In the genomic region with DNA sequence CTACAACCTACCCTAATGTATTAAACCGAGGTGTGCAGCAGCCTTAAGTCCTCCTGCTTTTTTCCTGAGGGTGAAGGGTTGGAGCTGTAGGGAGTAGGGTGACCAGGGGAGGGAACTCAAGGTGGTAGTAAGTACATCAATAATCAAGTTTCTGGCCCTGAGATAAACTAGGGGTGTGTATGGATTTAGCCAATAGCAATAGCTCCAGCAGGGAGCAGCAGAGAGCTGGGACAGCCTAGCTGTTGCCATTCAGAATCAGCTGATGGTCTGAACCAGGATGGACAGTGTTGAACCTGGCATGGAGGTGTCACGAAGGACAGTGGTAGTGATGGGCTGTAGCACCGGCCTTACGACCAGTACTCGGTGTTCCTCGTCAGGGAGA, we compare ENCODE assay signal across 9 mouse cellular contexts. TPM values are rescaled to one million over a fixed set of nuclear protein-coding genes. Genes with fewer than 3 reads are reported as not detected.
DNase-seq lines count a peak whose midpoint lies in the region; ATAC-seq lines count a peak whose summit lies in the region.
"Had no signal": no experiment of that assay in that cellular context is flagged by ENCODE, and none has a peak within 500 bp of the region (broad histone marks: within the 10 kb centered on the region; RNA-seq: fewer than 3 reads in every experiment).

No protein-coding gene starts in this region.

- no peaks in the 10 kb centered on the region for H3K27me3 ChIP-seq in embryonic facial prominence, embryonic 12.5 days
- H3K27me3 ChIP-seq in heart, embryonic 12.5 days (replicated peaks) = no peaks in the 10 kb centered on the region
- no peaks in the 10 kb centered on the region for H3K27me3 ChIP-seq in liver, embryonic 15.5 days
- H3K27me3 ChIP-seq in neural tube, embryonic 13.5 days = no peaks in the 10 kb centered on the region

- 49% methylated on average over 6 of the region's 6 CpGs for WGBS in embryonic facial prominence, embryonic 12.5 days
- WGBS in heart, embryonic 12.5 days = 39% methylated on average over 6 of the region's 6 CpGs
- WGBS in liver, embryonic 15.5 days (ENCODE audit: insufficient replicate concordance) = 40% methylated on average over 6 of the region's 6 CpGs
- WGBS in neural tube, embryonic 13.5 days = 47% methylated on average over 6 of the region's 6 CpGs

- no peak overlapping the region for H3K4me3 ChIP-seq in embryonic facial prominence, embryonic 12.5 days
- H3K4me3 ChIP-seq in heart, embryonic 12.5 days = peak overlapping the region; percentile 33; the same call in 1 of the 2 replicates
- peak overlapping the region; percentile 52 for H3K4me3 ChIP-seq in liver, embryonic 15.5 days (replicated peaks)
- H3K4me3 ChIP-seq in neural tube, embryonic 13.5 days = no peak overlapping the region

- peak; percentile 85 for DNase-seq in CD4-positive, CD25-positive, alpha-beta regulatory T cell, adult 2 months (ENCODE audit: low read depth, low spot score)
- peak; percentile 90 for DNase-seq in adrenal gland, postnatal 10 days
- peak; percentile 94 for DNase-seq in kidney, postnatal 10 days
- peak; percentile 82 for DNase-seq in thymus, postnatal 14 days

- H3K4me2 ChIP-seq in embryonic facial prominence, embryonic 12.5 days (replicated peaks) = peak overlapping the region; percentile 50
- peak overlapping the region; percentile 71 for H3K4me2 ChIP-seq in heart, embryonic 12.5 days
- H3K4me2 ChIP-seq in liver, embryonic 15.5 days = peak overlapping the region; percentile 86
- H3K4me2 ChIP-seq in neural tube, embryonic 13.5 days = peak overlapping the region; percentile 43; the same call in 1 of the 2 replicates

- H3K4me1 ChIP-seq in embryonic facial prominence, embryonic 12.5 days = peaks cover 30% of the 10 kb centered on the region
- H3K4me1 ChIP-seq in heart, embryonic 12.5 days (replicated peaks) = peaks cover 29% of the 10 kb centered on the region
- peaks cover 43% of the 10 kb centered on the region for H3K4me1 ChIP-seq in liver, embryonic 15.5 days (replicated peaks)
- peaks cover 28% of the 10 kb centered on the region for H3K4me1 ChIP-seq in neural tube, embryonic 13.5 days (replicated peaks)

- H3K9me3 ChIP-seq in embryonic facial prominence, embryonic 12.5 days = no peaks in the 10 kb centered on the region
- no peaks in the 10 kb centered on the region for H3K9me3 ChIP-seq in heart, embryonic 12.5 days (replicated peaks)
- H3K9me3 ChIP-seq in liver, embryonic 15.5 days (replicated peaks) = no peaks in the 10 kb centered on the region
- no peaks in the 10 kb centered on the region for H3K9me3 ChIP-seq in neural tube, embryonic 13.5 days

- H3K36me3 ChIP-seq in embryonic facial prominence, embryonic 12.5 days = peaks cover 55% of the 10 kb centered on the region
- peaks cover 61% of the 10 kb centered on the region for H3K36me3 ChIP-seq in heart, embryonic 12.5 days
- H3K36me3 ChIP-seq in liver, embryonic 15.5 days (replicated peaks) = peaks cover 55% of the 10 kb centered on the region
- H3K36me3 ChIP-seq in neural tube, embryonic 13.5 days = peaks cover 58% of the 10 kb centered on the region

- no peak for ATAC-seq in embryonic facial prominence, embryonic 12.5 days (ENCODE audit: insufficient number of reproducible peaks, insufficient read depth, low FRiP score, low TSS enrichment)
- 0 out of 2 replicates have a peak, but pooled peaks have one; percentile 12 for ATAC-seq in heart, embryonic 12.5 days (ENCODE audit: insufficient number of reproducible peaks, low FRiP score)
- ATAC-seq in liver, embryonic 15.5 days (ENCODE audit: insufficient read depth) = peak; percentile 47
- ATAC-seq in neural tube, embryonic 13.5 days (ENCODE audit: low read depth) = no peak

- H3K9ac ChIP-seq in embryonic facial prominence, embryonic 12.5 days = no peak overlapping the region; the same call in 1 of the 2 replicates
- H3K9ac ChIP-seq in heart, embryonic 12.5 days = peak overlapping the region; percentile 67; the same call in 1 of the 2 replicates
- peak overlapping the region; percentile 48; the same call in 1 of the 2 replicates for H3K9ac ChIP-seq in liver, embryonic 15.5 days
- 0 out of 2 replicates have a peak overlapping the region, but pooled peaks have one; percentile 63 for H3K9ac ChIP-seq in neural tube, embryonic 13.5 days

- peak overlapping the region; percentile 76 for H3K27ac ChIP-seq in embryonic facial prominence, embryonic 12.5 days
- peak overlapping the region; percentile 76 for H3K27ac ChIP-seq in heart, embryonic 12.5 days (ENCODE audit: poor library complexity, severe bottlenecking)
- H3K27ac ChIP-seq in liver, embryonic 15.5 days (replicated peaks) = peak overlapping the region; percentile 81
- H3K27ac ChIP-seq in neural tube, embryonic 13.5 days (replicated peaks) = peak overlapping the region; percentile 14; the same call in 1 of the 2 replicates

RNA-seq across cellular contexts. Expression of a gene that starts 0.9 kb away (rescaled TPM):
- total RNA-seq in adrenal gland, postnatal 10 days (2021) = under 1 TPM in 1 of 2 experiments, not detected in 1; 0.64 TPM
- 0.33 TPM in 1 of 2 replicates, not detected in the other for polyA plus RNA-seq in embryonic facial prominence, embryonic 12.5 days (2016; fragmentation: Nextera tagmentation; extraction: Ambion mirVana)
- polyA plus RNA-seq in heart, embryonic 12.5 days (2016; fragmentation: Nextera tagmentation; extraction: Ambion mirVana) = 0.27 TPM in 1 of 2 replicates, not detected in the other
- 0.24 TPM in 1 of 2 replicates, not detected in the other for polyA plus RNA-seq in liver, embryonic 15.5 days (2015; fragmentation: Nextera tagmentation; extraction: Ambion mirVana)
- polyA plus RNA-seq in neural tube, embryonic 13.5 days (2015; fragmentation: Nextera tagmentation; extraction: Ambion mirVana) = 0.43 TPM in 1 of 2 replicates, not detected in the other
- total RNA-seq: layer of hippocampus, adult 8-10 months had no signal

RNA-seq across cellular contexts. Expression of a gene that starts 2.3 kb away (rescaled TPM):
- total RNA-seq in adrenal gland, postnatal 10 days (2021) = 10 to 100 TPM; 33.1 to 42.4 TPM
- polyA plus RNA-seq in embryonic facial prominence, embryonic 12.5 days (2016; fragmentation: Nextera tagmentation; extraction: Ambion mirVana) = 71.2 and 72.4 TPM in 2 replicates
- polyA plus RNA-seq in heart, embryonic 12.5 days (2016; fragmentation: Nextera tagmentation; extraction: Ambion mirVana) = 45.4 and 49.0 TPM in 2 replicates
- 13.2 and 14.1 TPM in 2 replicates for polyA plus RNA-seq in liver, embryonic 15.5 days (2015; fragmentation: Nextera tagmentation; extraction: Ambion mirVana)
- 54.7 TPM in 2 replicates for polyA plus RNA-seq in neural tube, embryonic 13.5 days (2015; fragmentation: Nextera tagmentation; extraction: Ambion mirVana)

RNA-seq across cellular contexts. Expression of a gene that starts 10.5 kb away (rescaled TPM):
- 1 to 10 TPM; 6.0 to 9.4 TPM for total RNA-seq in adrenal gland, postnatal 10 days (2021)
- 2.6 and 3.3 TPM in 2 replicates for polyA plus RNA-seq in embryonic facial prominence, embryonic 12.5 days (2016; fragmentation: Nextera tagmentation; extraction: Ambion mirVana)
- 0.74 and 0.90 TPM in 2 replicates for polyA plus RNA-seq in heart, embryonic 12.5 days (2016; fragmentation: Nextera tagmentation; extraction: Ambion mirVana)
- polyA plus RNA-seq in liver, embryonic 15.5 days (2015; fragmentation: Nextera tagmentation; extraction: Ambion mirVana) = 2.7 and 2.8 TPM in 2 replicates
- polyA plus RNA-seq in neural tube, embryonic 13.5 days (2015; fragmentation: Nextera tagmentation; extraction: Ambion mirVana) = 2.1 and 4.1 TPM in 2 replicates

RNA-seq across cellular contexts. Expression of a gene that starts 22.3 kb away (rescaled TPM):
- total RNA-seq in adrenal gland, postnatal 10 days (2021) = under 1 TPM; 0.42 to 0.67 TPM
- 1.5 and 2.6 TPM in 2 replicates for polyA plus RNA-seq in embryonic facial prominence, embryonic 12.5 days (2016; fragmentation: Nextera tagmentation; extraction: Ambion mirVana)
- 0.41 TPM in 1 of 2 replicates, not detected in the other for polyA plus RNA-seq in heart, embryonic 12.5 days (2016; fragmentation: Nextera tagmentation; extraction: Ambion mirVana)
- not detected in 2 replicates for polyA plus RNA-seq in liver, embryonic 15.5 days (2015; fragmentation: Nextera tagmentation; extraction: Ambion mirVana)
- 0.10 and 0.21 TPM in 2 replicates for polyA plus RNA-seq in neural tube, embryonic 13.5 days (2015; fragmentation: Nextera tagmentation; extraction: Ambion mirVana)

RNA-seq across cellular contexts. Expression of a gene that starts 23.5 kb away (rescaled TPM):
- 100 to 1,000 TPM; 182 to 183 TPM for total RNA-seq in adrenal gland, postnatal 10 days (2021)
- 18.9 and 26.1 TPM in 2 replicates for polyA plus RNA-seq in embryonic facial prominence, embryonic 12.5 days (2016; fragmentation: Nextera tagmentation; extraction: Ambion mirVana)
- 10.5 and 11.4 TPM in 2 replicates for polyA plus RNA-seq in heart, embryonic 12.5 days (2016; fragmentation: Nextera tagmentation; extraction: Ambion mirVana)
- 19.2 and 20.2 TPM in 2 replicates for polyA plus RNA-seq in liver, embryonic 15.5 days (2015; fragmentation: Nextera tagmentation; extraction: Ambion mirVana)
- 30.0 and 35.1 TPM in 2 replicates for polyA plus RNA-seq in neural tube, embryonic 13.5 days (2015; fragmentation: Nextera tagmentation; extraction: Ambion mirVana)

Comparison
In these comparisons a context has a peak if more than half of its experiments do, and no peak if none do; other contexts are left out.
1. ATAC-seq: peak in heart, embryonic 12.5 days (single experiment) and liver, embryonic 15.5 days (single experiment); none in embryonic facial prominence, embryonic 12.5 days (single experiment) and neural tube, embryonic 13.5 days (single experiment).
2. H3K27ac ChIP-seq: peak in every context shown above with its lines; median percentile 81 in liver, embryonic 15.5 days; 76 in embryonic facial prominence, embryonic 12.5 days; 76 in heart, embryonic 12.5 days; 14 in neural tube, embryonic 13.5 days.
3. H3K4me3 ChIP-seq: peak in heart, embryonic 12.5 days (single experiment) and liver, embryonic 15.5 days (single experiment); none in embryonic facial prominence, embryonic 12.5 days (single experiment) and neural tube, embryonic 13.5 days (single experiment).
4. Peak in every context shown above with its lines, with median percentiles within 50 percentile points of each other: DNase-seq and H3K4me2 ChIP-seq.